Mouse (Mus musculus): ENCODE data around the gene Gstz1. TPM values are rescaled to one million over a fixed set of nuclear protein-coding genes. Genes with fewer than 3 reads are reported as not detected.

Gene Gstz1
- polyA plus RNA-seq (2012; rRNA removed) = 7.0 and 12.2 TPM in 2 replicates

GRCm38 (mm10) chr12:87146966-87147365 is at the start of gene Gstz1:
TSS of gene Gstz1 (plus strand) at chr12:87147165.

GRCm38 (mm10) chr12:87102165-87102631 is 44.8 kb upstream of the Gstz1 start, which contains the start of gene Ngb:
TSS of gene Ngb (minus strand) at chr12:87102539.

GRCm38 (mm10) chr12:87147395-87148089 is 577 bp downstream of the Gstz1 start, which contains the start of gene Pomt2:
TSS of gene Pomt2 (minus strand) at chr12:87147968.

GRCm38 (mm10) chr12:87199206-87199972 is 52.4 kb downstream of the Gstz1 start, which contains the start of gene Samd15:
TSS of gene Samd15 (plus strand) at chr12:87199723.

GRCm38 (mm10) chr12:87199973-87200586 is 53.1 kb downstream of the Gstz1 start, which contains the start of gene Tmed8:
TSS of gene Tmed8 (minus strand) at chr12:87200454.

Other genes starting within 250 kb of the Gstz1 start
- 10.7 and 10.8 TPM in 2 replicates for gene Cipc, start 200.1 kb upstream of the Gstz1 start, polyA plus RNA-seq (2012; rRNA removed)
- gene Zdhhc22, start 156.7 kb upstream of the Gstz1 start, polyA plus RNA-seq (2012; rRNA removed) = 0.18 and 0.59 TPM in 2 replicates
- gene Tmem63c, start 125.8 kb upstream of the Gstz1 start, polyA plus RNA-seq (2012; rRNA removed) = 0.19 and 0.44 TPM in 2 replicates
- gene Ngb, start 44.6 kb upstream of the Gstz1 start, polyA plus RNA-seq (2012; rRNA removed) = 16.4 and 19.2 TPM in 2 replicates
- gene Pomt2, start 803 bp downstream of the Gstz1 start, polyA plus RNA-seq (2012; rRNA removed) = 4.0 and 4.1 TPM in 2 replicates
- gene Samd15, start 52.6 kb downstream of the Gstz1 start, polyA plus RNA-seq (2012; rRNA removed) = not detected in 2 replicates
- gene Tmed8, start 53.3 kb downstream of the Gstz1 start, polyA plus RNA-seq (2012; rRNA removed) = 0.51 and 0.65 TPM in 2 replicates
- not detected in 2 replicates for gene Noxred1, start 91.6 kb downstream of the Gstz1 start, polyA plus RNA-seq (2012; rRNA removed)
- 10.3 and 10.5 TPM in 2 replicates for gene Vipas39, start 119.1 kb downstream of the Gstz1 start, polyA plus RNA-seq (2012; rRNA removed)
- gene Ahsa1, start 119.3 kb downstream of the Gstz1 start, polyA plus RNA-seq (2012; rRNA removed) = 11.1 and 16.4 TPM in 2 replicates
- 0.09 and 0.17 TPM in 2 replicates for gene Ism2, start 152.5 kb downstream of the Gstz1 start, polyA plus RNA-seq (2012; rRNA removed)
- gene Sptlc2, start 241.2 kb downstream of the Gstz1 start, polyA plus RNA-seq (2012; rRNA removed) = 9.6 and 14.0 TPM in 2 replicates

Data from stomach, adult 2 months (tissue).